Mouse (Mus musculus) urinary bladder, postnatal 10 days (tissue): ENCODE data around the gene Slc22a18.
A peak's percentile ranks its signal among the peaks of the same experiment; 100 is the strongest.
"Not testable (repeated sequence)": the region's sequence is repeated elsewhere in the genome, so short reads cannot be mapped to it uniquely, and the experiment has no call there.

Source experiments
- DNase-seq: peaks from one replicate; pipeline ENCODE4 v3.0.0; 2022; ENCODE audit warnings: low spot score

Gene Slc22a18

DNA sequence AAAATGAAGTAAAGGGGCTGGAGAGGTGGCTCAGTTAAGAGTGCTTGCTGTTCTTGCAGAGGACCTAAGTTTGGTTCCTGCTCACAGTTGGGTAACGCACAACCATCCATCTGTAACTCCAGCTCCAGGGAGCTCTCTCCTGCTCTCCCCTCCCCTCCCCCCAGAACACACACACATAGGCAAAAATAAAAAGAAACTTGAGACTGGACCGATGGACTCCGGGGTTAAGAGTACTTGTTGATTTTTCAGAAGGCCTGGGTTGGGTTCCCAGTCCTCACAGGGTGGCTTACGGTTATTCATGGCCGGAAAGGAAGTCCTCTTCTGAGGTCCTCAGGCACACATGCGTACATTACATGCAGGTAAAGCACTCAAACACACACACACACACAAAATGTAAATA is 30.4 kb downstream of the Slc22a18 start:
- DNase-seq, result no peak

DNA sequence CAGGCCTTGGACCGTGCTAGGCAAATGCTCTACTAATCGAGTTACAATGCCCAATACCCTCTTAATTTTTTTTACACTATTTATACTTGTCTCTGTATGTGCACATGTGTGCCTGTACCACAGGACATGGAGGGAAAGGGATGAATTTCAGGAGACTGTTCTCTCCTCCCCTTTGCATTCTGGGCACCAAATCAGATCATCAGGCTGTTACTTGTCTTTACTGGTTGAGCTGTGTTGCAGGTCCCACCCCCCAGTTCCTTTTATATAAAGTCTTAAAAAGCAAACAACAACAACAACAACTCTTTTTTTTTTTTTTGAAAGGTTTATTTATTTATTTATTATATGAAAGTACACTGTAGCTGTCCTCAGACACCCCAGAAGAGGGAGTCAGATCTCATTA is 31.9 kb downstream of the Slc22a18 start:
- no peak for DNase-seq

- DNase-seq, result peak; percentile 57
Observed at GRCm38 (mm10) chr7:143505823-143506222, 32.3 kb downstream of the Slc22a18 start.

DNA sequence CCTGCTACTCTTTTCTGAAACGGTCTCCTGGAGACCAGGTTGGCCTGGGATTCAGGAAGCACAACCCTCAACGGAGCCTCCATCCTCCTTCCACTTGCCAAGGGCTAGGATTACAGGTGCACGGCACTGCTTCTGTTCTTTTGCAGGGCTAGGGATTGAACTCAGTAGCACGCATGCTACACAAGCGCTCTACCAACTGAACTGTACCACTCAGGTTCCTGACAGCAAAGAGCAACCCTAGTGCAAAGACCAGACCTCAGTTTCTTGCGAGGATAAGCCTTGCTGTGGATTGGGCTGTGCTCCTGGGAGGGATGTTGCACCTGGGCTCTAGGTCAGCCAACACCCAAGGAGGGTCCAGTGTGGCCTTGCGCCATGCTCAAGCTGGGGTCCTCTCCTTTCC is 32.7 kb downstream of the Slc22a18 start:
- no peak for DNase-seq

GRCm38 (mm10) chr7:143506675-143507074 is 33.1 kb downstream of the Slc22a18 start:
- no peak for DNase-seq

GRCm38 (mm10) chr7:143509566-143509965 is 36.0 kb downstream of the Slc22a18 start:
- DNase-seq, result no peak

- no peak for DNase-seq
Observed at GRCm38 (mm10) chr7:143510593-143511334, 37.2 kb downstream of the Slc22a18 start.

DNA sequence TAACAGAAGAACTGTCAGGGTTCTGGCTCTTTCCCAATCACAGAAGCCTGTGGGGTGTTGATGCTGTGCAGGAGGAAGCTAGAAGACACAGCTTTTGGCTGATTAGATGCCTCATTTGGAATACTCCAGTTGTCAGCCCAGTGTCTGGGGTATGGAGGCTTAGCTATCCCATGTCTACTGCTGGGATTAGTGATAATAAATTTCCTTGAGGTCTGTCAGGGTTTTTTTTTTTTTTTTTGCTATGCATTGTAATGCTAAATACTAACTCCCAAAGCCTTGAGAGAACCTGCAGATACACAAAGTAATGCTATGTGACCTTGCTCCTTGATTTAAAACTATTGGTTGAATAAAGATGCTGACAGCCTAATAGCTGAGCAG is 37.8 kb downstream of the Slc22a18 start:
- no peak for DNase-seq

DNA sequence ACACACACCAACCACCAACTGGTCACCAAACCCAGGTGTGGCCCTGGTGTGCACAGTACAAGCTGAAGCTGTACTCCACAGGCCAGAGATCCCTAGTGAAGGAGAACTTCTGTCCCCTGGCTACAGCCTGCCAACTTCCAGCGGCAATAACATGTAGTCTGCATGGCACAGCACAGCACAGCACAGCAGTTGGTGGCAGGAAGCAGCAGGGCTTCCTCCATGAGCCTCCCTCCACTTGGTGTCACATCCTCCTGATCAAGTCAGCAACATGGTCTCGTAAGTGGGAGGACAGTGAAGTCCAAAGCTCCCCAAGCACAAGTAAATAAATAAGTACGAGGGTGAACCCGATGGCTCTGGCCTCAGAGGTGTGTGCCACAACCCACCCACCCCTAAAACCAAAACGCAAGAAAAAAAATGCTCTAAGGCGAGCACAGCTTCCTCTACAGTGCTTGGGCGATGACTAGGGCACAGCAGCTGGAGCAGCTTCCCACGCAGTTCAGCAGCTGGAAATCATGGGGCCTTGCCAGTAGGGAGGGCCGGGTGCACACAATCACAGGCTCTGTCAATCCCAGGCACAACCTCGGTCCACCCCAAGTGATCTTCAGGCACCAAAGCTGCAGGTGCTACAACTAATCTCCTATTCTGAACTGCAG is 40.4 kb downstream of the Slc22a18 start:
- DNase-seq, result no peak

GRCm38 (mm10) chr7:143514416-143514768 is 40.9 kb downstream of the Slc22a18 start:
- DNase-seq, result no peak

DNA sequence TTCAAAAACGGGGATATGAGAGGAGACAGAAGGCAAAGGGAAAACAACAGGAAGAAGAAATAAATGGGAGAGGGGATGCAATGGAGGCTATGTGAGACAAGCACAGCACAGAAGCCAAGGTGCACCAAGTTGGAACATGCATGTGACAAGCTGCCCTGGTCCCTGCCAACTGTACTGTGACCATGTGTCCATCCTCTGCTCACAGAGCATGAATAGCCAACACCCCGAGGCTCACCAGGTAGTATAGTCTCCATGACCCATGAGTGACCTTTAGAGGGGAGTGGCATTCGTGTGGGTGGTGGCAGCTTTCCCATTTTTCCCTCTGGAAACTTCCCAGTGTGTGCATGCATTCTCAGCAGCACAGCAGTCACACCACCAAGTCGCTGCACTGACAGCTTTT is 45.8 kb downstream of the Slc22a18 start:
- no peak for DNase-seq

- no peak for DNase-seq
Observed at GRCm38 (mm10) chr7:143532410-143532809, 58.9 kb downstream of the Slc22a18 start.

DNA sequence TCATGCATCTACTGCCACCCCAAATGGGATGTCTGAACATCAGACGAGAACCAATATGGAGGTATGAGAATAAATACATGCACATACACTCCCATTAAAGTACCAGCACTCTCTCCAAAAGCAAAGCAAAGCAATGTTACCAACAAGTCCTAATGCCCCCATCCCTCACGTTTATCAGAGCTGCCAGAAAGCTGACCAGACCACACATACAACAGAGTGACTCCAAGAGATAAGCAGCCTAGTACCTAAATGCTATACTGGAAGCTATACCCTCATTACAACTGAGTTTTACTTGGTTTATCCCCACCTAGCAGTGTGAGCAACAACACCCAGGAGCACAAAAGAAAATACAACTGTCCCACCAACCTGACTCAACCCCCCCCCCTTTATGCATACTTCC is 59.7 kb downstream of the Slc22a18 start:
- DNase-seq, result no peak

- DNase-seq, result no peak
Observed at GRCm38 (mm10) chr7:143536251-143536650, 62.7 kb downstream of the Slc22a18 start.

- DNase-seq, result not testable (repeated sequence)
Observed at GRCm38 (mm10) chr7:143538229-143538628, 64.7 kb downstream of the Slc22a18 start.

- DNase-seq, result no peak
Observed at GRCm38 (mm10) chr7:143538671-143539070, 65.1 kb downstream of the Slc22a18 start.

DNA sequence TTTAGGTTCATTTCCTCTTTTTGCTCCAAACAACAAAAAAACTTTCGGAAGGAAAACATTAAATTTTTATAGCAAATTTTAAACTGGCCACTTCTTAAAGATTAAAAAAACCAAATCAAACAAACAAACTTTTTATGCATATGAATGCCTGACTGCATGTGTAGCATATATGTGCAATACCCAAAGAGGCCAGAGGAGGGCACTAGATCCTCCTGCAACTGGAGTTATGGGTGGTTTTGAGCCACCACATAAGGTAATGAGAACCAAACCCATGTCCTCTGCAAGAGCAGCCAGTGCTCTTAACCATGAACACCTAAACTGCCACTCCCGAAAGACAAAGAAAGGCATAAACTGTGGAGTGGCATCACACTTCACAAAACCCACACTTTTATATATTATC is 70.8 kb downstream of the Slc22a18 start:
- no peak for DNase-seq

GRCm38 (mm10) chr7:143546554-143546953 is 73.0 kb downstream of the Slc22a18 start:
- DNase-seq, result no peak

GRCm38 (mm10) chr7:143548231-143548961 is 74.9 kb downstream of the Slc22a18 start:
- DNase-seq, result peak; percentile 14
